Comparison of ENCODE assay signal across 24 mouse cellular contexts in genomic region chr1:80652803-80653202, GRCm38 (mm10).
"Had no signal": no experiment of that assay in that cellular context is flagged by ENCODE, and none has a peak within 500 bp of the region (broad histone marks: within the 10 kb centered on the region; RNA-seq: fewer than 3 reads in every experiment).

No protein-coding gene starts in this region.

- H3K4me2 ChIP-seq: heart, embryonic 11.5 days; heart, embryonic 13.5 days; heart, embryonic 15.5 days; hindbrain, embryonic 13.5 days; hindbrain, embryonic 15.5 days; intestine, embryonic 15.5 days; limb, embryonic 12.5 days; liver, embryonic 12.5 days had no signal

- H3K27me3 ChIP-seq: heart, embryonic 13.5 days; heart, embryonic 15.5 days; hindbrain, embryonic 13.5 days; hindbrain, embryonic 15.5 days; intestine, embryonic 15.5 days; limb, embryonic 12.5 days; liver, embryonic 12.5 days had no signal

- H3K36me3 ChIP-seq: heart, embryonic 13.5 days; heart, embryonic 15.5 days; hindbrain, embryonic 13.5 days; hindbrain, embryonic 15.5 days; intestine, embryonic 15.5 days; limb, embryonic 10.5 days; limb, embryonic 12.5 days; liver, embryonic 12.5 days had no signal

- ATAC-seq: hindbrain, postnatal 0 days; intestine, embryonic 15.5 days; intestine, postnatal 0 days; liver, embryonic 12.5 days had no signal

- H3K27ac ChIP-seq: heart, adult 2 months; heart, embryonic 13.5 days; heart, embryonic 15.5 days; hindbrain, embryonic 13.5 days; hindbrain, embryonic 15.5 days; hindbrain, postnatal 0 days; intestine, embryonic 15.5 days; layer of hippocampus, adult 2 months; left cerebral cortex, adult 2 months; limb, embryonic 10.5 days; limb, embryonic 12.5 days; liver, embryonic 12.5 days; liver, embryonic 14.5 days had no signal

- H3K9ac ChIP-seq: heart, embryonic 13.5 days; heart, embryonic 15.5 days; hindbrain, embryonic 13.5 days; hindbrain, embryonic 15.5 days; intestine, embryonic 15.5 days; limb, embryonic 12.5 days; liver, embryonic 12.5 days; liver, embryonic 14.5 days had no signal

- H3K4me3 ChIP-seq: heart, adult 2 months; heart, embryonic 13.5 days; heart, embryonic 15.5 days; hindbrain, embryonic 13.5 days; hindbrain, embryonic 15.5 days; intestine, embryonic 15.5 days; layer of hippocampus, adult 2 months; left cerebral cortex, adult 2 months; limb, embryonic 10.5 days; limb, embryonic 12.5 days; liver, embryonic 12.5 days had no signal

- H3K4me1 ChIP-seq: heart, embryonic 13.5 days; heart, embryonic 15.5 days; hindbrain, embryonic 13.5 days; intestine, embryonic 15.5 days; limb, embryonic 10.5 days; limb, embryonic 12.5 days; liver, embryonic 12.5 days had no signal

- H3K9me3 ChIP-seq: heart, embryonic 13.5 days; heart, embryonic 15.5 days; hindbrain, embryonic 13.5 days; hindbrain, embryonic 15.5 days; intestine, embryonic 15.5 days; limb, embryonic 10.5 days; limb, embryonic 12.5 days; liver, embryonic 12.5 days had no signal

- DNase-seq: gastrocnemius, postnatal 14 days; gastrocnemius, postnatal 36 days; heart, adult 11 months; heart, adult 2 months; heart, postnatal 14 days; heart, postnatal 36 days; kidney, adult 18-20 months; kidney, adult 8-10 months; kidney, postnatal 14 days; liver had no signal
